Mouse (Mus musculus): ENCODE data around the gene Lpxn. TPM values are rescaled to one million over a fixed set of nuclear protein-coding genes. Genes with fewer than 3 reads are reported as not detected.
A peak's percentile ranks its signal among the peaks of the same experiment; 100 is the strongest.

Lpxn gene
- polyA plus RNA-seq, 1 experiment = 1.2 TPM

- Histone ChIP-seq H3K27ac (replicated peaks; ENCODE audit: low read depth, low read length) (peak overlapping the region; percentile 94), H3K4me3 (ENCODE audit: insufficient read depth, low read depth, low read length) (peak overlapping the region; percentile 76), H3K4me1 (ENCODE audit: control insufficient read depth, insufficient read depth, insufficient read length, low read length) (0 out of 2 replicates have a peak, but pooled peaks cover 3% of the 10 kb centered on the region)
Measured at GRCm38 (mm10) chr19:12796328-12796931, 437 bp downstream of the Lpxn start.

- H3K27ac ChIP-seq (replicated peaks; ENCODE audit: low read depth, low read length) = peak overlapping the region; percentile 94
Measured at GRCm38 (mm10) chr19:12797071-12797470, 1.1 kb downstream of the Lpxn start.

DNA sequence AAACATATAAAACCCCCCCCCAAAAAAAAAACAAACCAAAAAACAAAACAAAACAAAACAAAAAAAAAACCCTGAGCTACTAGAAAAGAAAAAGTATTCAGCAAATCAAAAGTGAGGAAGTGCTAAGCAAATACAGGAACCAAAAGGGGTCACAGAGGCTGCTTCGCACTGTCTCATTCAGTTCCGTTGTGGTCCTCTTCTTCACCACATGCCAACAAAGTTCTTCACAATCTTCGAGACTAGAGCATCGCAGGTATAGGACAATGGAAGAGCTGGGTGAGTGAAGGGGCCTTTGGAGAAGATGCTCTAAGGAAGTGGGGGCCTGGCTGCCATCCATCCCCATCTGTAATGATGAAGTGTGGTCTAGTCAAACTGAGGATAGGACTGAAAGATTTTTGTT lies 2.4 kb downstream of the Lpxn start:
- H3K27ac ChIP-seq (replicated peaks; ENCODE audit: low read depth, low read length) = peak overlapping the region; percentile 59

More at GRCm38 (mm10) chr19:12797071-12797470, 1.1 kb downstream of the Lpxn start:
- no peaks in the 10 kb centered on the region for H3K4me1 ChIP-seq (ENCODE audit: control insufficient read depth, insufficient read depth, insufficient read length, low read length)
- peak overlapping the region; percentile 76; the same call in 1 of the 2 replicates for H3K4me3 ChIP-seq (ENCODE audit: insufficient read depth, low read depth, low read length)

GRCm38 (mm10) chr19:12799081-12799480 lies 3.1 kb downstream of the Lpxn start:
- peak overlapping the region; percentile 39; the same call in 1 of the 2 replicates for H3K4me3 ChIP-seq (ENCODE audit: insufficient read depth, low read depth, low read length)
- H3K4me1 ChIP-seq (ENCODE audit: control insufficient read depth, insufficient read depth, insufficient read length, low read length) = no peaks in the 10 kb centered on the region
- peak overlapping the region; percentile 59 for H3K27ac ChIP-seq (replicated peaks; ENCODE audit: low read depth, low read length)

More for the DNA sequence above, 2.4 kb downstream of the Lpxn start:
- Histone ChIP-seq H3K4me1 (ENCODE audit: control insufficient read depth, insufficient read depth, insufficient read length, low read length) (no peaks in the 10 kb centered on the region), H3K4me3 (ENCODE audit: insufficient read depth, low read depth, low read length) (peak overlapping the region; percentile 39)

GRCm38 (mm10) chr19:12800621-12801020 lies 4.6 kb downstream of the Lpxn start:
- peak overlapping the region; percentile 55 for H3K27ac ChIP-seq (replicated peaks; ENCODE audit: low read depth, low read length)
- H3K4me3 ChIP-seq (ENCODE audit: insufficient read depth, low read depth, low read length) = no peak overlapping the region
- H3K4me1 ChIP-seq (ENCODE audit: control insufficient read depth, insufficient read depth, insufficient read length, low read length) = no peaks in the 10 kb centered on the region

DNA sequence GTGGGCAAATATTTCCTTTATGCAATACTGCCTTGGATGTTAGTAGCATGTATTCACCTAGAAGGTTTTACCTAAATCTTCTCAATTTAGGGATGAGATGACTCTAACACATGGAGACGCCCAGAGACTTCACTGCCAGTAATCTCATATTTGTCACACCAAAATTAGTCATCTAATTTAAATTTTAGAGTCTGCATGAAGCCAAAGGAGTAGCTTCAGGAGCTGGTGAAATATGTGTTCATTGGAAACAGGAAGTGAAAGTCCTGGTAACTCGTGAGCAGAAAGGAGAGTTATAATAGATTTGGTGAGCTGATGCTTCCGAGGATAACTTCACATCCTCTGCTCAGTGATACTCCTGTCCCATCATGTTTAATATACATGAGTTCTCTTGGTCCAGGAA lies 5.1 kb downstream of the Lpxn start:
- Histone ChIP-seq H3K4me1 (ENCODE audit: control insufficient read depth, insufficient read depth, insufficient read length, low read length) (no peaks in the 10 kb centered on the region), H3K27ac (replicated peaks; ENCODE audit: low read depth, low read length) (no peak overlapping the region), H3K4me3 (ENCODE audit: insufficient read depth, low read depth, low read length) (no peak overlapping the region)

GRCm38 (mm10) chr19:12802830-12803229 lies 6.8 kb downstream of the Lpxn start:
- Histone ChIP-seq H3K4me3 (ENCODE audit: insufficient read depth, low read depth, low read length) (no peak overlapping the region), H3K4me1 (ENCODE audit: control insufficient read depth, insufficient read depth, insufficient read length, low read length) (no peaks in the 10 kb centered on the region), H3K27ac (replicated peaks; ENCODE audit: low read depth, low read length) (no peak overlapping the region)

DNA sequence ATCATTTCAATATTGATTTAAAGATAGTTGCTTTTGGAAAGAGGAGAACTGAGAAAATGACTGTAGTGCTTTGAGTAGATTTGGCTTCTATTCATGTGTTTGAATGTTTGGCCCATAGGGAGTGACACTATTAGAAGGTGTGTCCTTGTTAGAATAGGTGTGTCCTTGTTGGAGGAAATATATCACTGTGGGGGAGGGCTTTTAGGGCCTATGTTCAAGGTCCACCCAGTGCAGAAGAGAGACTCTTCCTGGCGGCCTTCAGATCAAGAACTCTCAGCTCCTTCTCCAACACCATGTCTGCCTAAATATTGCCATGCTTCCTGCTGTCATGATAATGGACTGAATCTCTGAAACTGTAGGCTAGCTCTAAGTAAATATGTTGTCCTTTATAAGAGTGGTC lies 8.2 kb downstream of the Lpxn start:
- Histone ChIP-seq H3K4me1 (ENCODE audit: control insufficient read depth, insufficient read depth, insufficient read length, low read length) (no peaks in the 10 kb centered on the region), H3K4me3 (ENCODE audit: insufficient read depth, low read depth, low read length) (no peak overlapping the region), H3K27ac (replicated peaks; ENCODE audit: low read depth, low read length) (no peak overlapping the region)

DNA sequence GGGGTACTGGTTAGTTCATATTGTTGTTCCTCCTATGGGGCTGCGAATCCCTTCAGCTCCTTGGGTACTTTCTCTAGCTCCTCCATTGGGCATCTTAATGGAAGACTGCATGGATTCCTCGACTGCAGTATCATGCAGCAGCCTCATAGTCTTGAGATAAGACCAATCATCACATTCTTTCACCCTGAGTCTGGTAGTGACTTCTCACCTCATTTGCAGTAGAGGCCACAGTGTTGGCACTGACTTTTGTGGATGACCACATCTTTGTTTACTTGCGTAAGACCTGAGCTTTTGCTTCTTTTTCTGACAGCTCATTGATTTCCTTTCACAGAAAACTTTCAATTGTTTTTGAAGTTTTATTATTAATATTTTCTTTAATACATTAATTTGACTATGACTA lies 9.7 kb downstream of the Lpxn start:
- Histone ChIP-seq H3K27ac (replicated peaks; ENCODE audit: low read depth, low read length) (no peak overlapping the region), H3K4me3 (ENCODE audit: insufficient read depth, low read depth, low read length) (no peak overlapping the region), H3K4me1 (ENCODE audit: control insufficient read depth, insufficient read depth, insufficient read length, low read length) (no peaks in the 10 kb centered on the region)

- Histone ChIP-seq H3K4me1 (ENCODE audit: control insufficient read depth, insufficient read depth, insufficient read length, low read length) (no peaks in the 10 kb centered on the region), H3K27ac (replicated peaks; ENCODE audit: low read depth, low read length) (0 out of 2 replicates have a peak overlapping the region, but pooled peaks have one; percentile 23), H3K4me3 (ENCODE audit: insufficient read depth, low read depth, low read length) (no peak overlapping the region)
Measured at GRCm38 (mm10) chr19:12806214-12806613, 10.2 kb downstream of the Lpxn start.

DNA sequence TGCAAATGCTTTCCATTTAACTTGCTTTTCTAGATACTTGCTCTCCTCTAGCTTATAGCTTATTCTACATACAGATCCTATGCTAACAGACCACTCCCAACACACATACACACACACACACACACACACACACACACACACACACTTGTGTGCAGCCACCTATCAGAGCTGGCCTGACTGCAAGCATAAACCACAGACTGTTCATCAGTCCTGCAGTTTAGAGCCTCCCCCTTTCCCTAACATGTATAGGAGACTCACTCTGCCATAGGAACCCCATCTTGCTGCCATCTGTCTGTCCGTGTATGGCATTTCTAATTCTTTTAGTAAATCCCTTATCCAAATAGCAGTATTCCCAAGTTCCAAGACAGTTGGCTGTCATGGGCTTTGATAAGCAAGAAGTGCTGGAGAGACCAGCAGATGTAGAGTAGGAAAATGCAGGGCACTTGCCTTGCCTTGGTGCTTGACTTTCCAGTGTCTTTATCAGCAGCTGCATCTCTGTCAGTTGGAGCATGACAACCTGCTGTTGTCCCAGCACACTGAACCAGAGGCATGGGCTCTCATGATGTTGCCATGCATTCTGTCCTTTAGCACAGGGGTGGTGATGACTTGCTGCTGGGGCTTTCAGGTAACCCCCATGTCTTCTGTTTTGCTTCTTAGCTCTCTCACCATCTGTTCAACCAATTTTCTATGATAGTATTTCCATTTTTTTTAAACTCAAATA lies 16.8 kb downstream of the Lpxn start:
- Histone ChIP-seq H3K27ac (replicated peaks; ENCODE audit: low read depth, low read length) (no peak overlapping the region), H3K4me3 (ENCODE audit: insufficient read depth, low read depth, low read length) (no peak overlapping the region), H3K4me1 (ENCODE audit: control insufficient read depth, insufficient read depth, insufficient read length, low read length) (no peaks in the 10 kb centered on the region)

DNA sequence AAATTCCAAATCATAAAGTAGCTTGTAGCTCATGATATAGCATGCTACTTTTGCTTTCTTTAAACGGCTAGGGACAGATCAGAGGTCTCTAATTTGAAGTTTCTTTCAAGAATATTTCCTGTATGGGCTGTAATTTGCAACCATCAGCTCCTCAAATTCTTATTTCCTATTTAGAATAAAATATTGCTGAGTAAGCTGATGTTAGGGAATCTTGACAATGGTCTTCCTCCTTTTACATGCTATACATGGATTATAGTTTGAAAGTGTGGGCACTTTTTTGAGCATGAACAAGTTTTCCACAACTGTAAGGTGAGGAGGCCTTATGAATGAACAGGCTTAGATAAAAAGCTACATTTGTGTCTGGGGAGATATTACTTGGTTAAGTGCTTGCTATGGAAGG lies 17.9 kb downstream of the Lpxn start:
- H3K27ac ChIP-seq (replicated peaks; ENCODE audit: low read depth, low read length) = no peak overlapping the region
- no peak overlapping the region for H3K4me3 ChIP-seq (ENCODE audit: insufficient read depth, low read depth, low read length)
- no peaks in the 10 kb centered on the region for H3K4me1 ChIP-seq (ENCODE audit: control insufficient read depth, insufficient read depth, insufficient read length, low read length)

- H3K27ac ChIP-seq (replicated peaks; ENCODE audit: low read depth, low read length) = no peak overlapping the region
- H3K4me3 ChIP-seq (ENCODE audit: insufficient read depth, low read depth, low read length) = no peak overlapping the region
- no peaks in the 10 kb centered on the region for H3K4me1 ChIP-seq (ENCODE audit: control insufficient read depth, insufficient read depth, insufficient read length, low read length)
Measured at GRCm38 (mm10) chr19:12818507-12818906, 22.5 kb downstream of the Lpxn start.

GRCm38 (mm10) chr19:12820383-12820782 lies 24.4 kb downstream of the Lpxn start:
- no peaks in the 10 kb centered on the region for H3K4me1 ChIP-seq (ENCODE audit: control insufficient read depth, insufficient read depth, insufficient read length, low read length)
- H3K27ac ChIP-seq (replicated peaks; ENCODE audit: low read depth, low read length) = no peak overlapping the region
- no peak overlapping the region for H3K4me3 ChIP-seq (ENCODE audit: insufficient read depth, low read depth, low read length)

GRCm38 (mm10) chr19:12824549-12824948 lies 28.6 kb downstream of the Lpxn start:
- no peak overlapping the region for H3K27ac ChIP-seq (replicated peaks; ENCODE audit: low read depth, low read length)
- no peak overlapping the region for H3K4me3 ChIP-seq (ENCODE audit: insufficient read depth, low read depth, low read length)
- no peaks in the 10 kb centered on the region for H3K4me1 ChIP-seq (ENCODE audit: control insufficient read depth, insufficient read depth, insufficient read length, low read length)

Data from brown adipose tissue, adult 24 weeks (tissue).